Mouse (Mus musculus) right cerebral cortex, postnatal 14 days (tissue): ENCODE measurements around the gene Rgs7.

Source experiments
- DNase-seq: peaks from one replicate; pipeline ENCODE4 v3.0.0; 2022

Rgs7 gene

GRCm38 (mm10) chr1:175025781-175026309 is 466.5 kb downstream of the Rgs7 start:
- DNase-seq: no peak

GRCm38 (mm10) chr1:175024136-175024535 is 468.2 kb downstream of the Rgs7 start:
- DNase-seq: no peak
